Mouse (Mus musculus): ENCODE measurements around the gene Pcid2. TPM values are rescaled to one million over a fixed set of nuclear protein-coding genes. Genes with fewer than 3 reads are reported as not detected.

Gene Pcid2
- total and polyA plus RNA-seq, 3 experiments, result 50.1 to 90.6 (median 68.1) TPM

DNA sequence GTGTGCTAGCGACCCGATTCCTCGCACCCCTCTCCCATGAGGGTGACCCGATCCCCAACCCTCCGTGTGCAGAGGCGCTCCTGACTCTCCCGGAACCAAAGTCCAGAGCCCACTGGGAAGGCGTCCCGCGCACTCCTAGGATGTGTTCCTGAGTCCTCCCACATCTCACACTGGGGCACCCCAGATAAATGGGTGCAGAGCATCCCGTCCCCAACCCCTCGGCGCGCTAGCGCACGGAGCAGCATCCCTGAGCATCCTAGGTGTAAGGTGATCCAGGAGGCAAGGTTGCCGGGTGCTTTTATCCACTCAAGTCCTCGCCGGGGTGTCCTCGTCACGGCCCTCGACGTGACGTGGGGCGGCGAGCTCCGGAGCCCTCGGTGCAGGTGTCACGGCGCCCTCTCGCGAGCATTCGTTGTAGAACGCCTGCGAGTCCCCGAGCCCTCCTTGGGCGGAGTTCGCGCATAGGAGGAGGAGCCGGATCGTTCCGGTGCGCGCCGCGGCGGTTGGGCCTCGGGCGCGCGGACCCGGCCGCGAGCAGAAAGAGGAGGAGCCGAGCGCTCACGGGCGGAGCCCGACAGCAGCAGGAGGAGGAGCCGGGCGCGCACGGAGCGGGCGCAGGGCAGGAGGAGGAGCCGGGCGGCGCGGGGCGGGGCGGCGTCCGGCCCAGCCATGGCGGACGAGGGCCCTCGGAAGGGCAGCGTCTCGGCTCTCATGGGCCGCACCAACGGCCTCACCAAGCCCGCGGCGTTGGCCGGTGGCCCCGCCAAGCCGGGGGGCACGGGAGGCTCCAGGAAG, at the start of gene Pcid2, which contains the start of gene Cul4a (continued):
- TF ChIP-seq GABPA (IDR thresholded peaks at IDR 0.05; ENCODE audit: low read depth, low read length) (no peak), TAL1 (IDR thresholded peaks at IDR 0.05; ENCODE audit: low read length) (no peak), KAT2A (conservative IDR thresholded peaks at IDR 0.05; ENCODE audit: low read depth, low read length) (no peak; the same call in 1 of the 2 replicates), EP300 (IDR thresholded peaks at IDR 0.05; ENCODE audit: low read depth in 1 of 2, low read length in 2 of 2) (no peak; a peak in 1 of 4 replicates), POLR2AphosphoS2 (IDR thresholded peaks at IDR 0.05; ENCODE audit: low read length) (no peak; the same call in 1 of the 2 replicates)

- Histone ChIP-seq H3K79me2 (ENCODE audit: control insufficient read depth, insufficient read depth, low read length, poor library complexity) (peaks cover under 1% of the 10 kb centered on the region; the same call in 1 of the 2 replicates), H3K27me3 (ENCODE audit: control insufficient read depth in 1 of 2, insufficient read depth in 2 of 2, low read length in 2 of 2) (no peaks in the 10 kb centered on the region), H3K36me3 (ENCODE audit: control insufficient read depth in 1 of 2, insufficient read depth in 2 of 2, low read length in 2 of 2) (peaks cover 0 to under 1% of the 10 kb centered on the region in 2 experiments; a peak in 3 of 4 replicates), H3K9ac (ENCODE audit: control insufficient read depth, low read depth, low read length, poor library complexity, severe bottlenecking) (no peak overlapping the region), H3K4me3 (ENCODE audit: control insufficient read depth in 1 of 2, insufficient read depth in 1 of 2, low read depth in 2 of 2, low read length in 2 of 2) (no peak overlapping the region), H3K27ac (ENCODE audit: control insufficient read depth, low read depth, low read length) (no peak overlapping the region), H3K4me1 (ENCODE audit: control insufficient read depth in 1 of 2, insufficient read depth in 2 of 2, low read length in 2 of 2) (peaks cover 0 to 5% of the 10 kb centered on the region in 2 experiments; a peak in 2 of 4 replicates), H3K9me3 (replicated peaks; ENCODE audit: insufficient read depth, low read length) (no peaks in the 10 kb centered on the region)
- no peak for TF ChIP-seq POLR2AphosphoS2 (IDR thresholded peaks at IDR 0.05; ENCODE audit: low read length)
- no peak for TF ChIP-seq USF2 (IDR thresholded peaks at IDR 0.05; ENCODE audit: borderline replicate concordance in 1 of 2, insufficient read depth in 1 of 2, low read depth in 1 of 2, low read length in 2 of 2)
- no peak for TF ChIP-seq MXI1 (IDR thresholded peaks at IDR 0.05; ENCODE audit: low read depth, low read length)
- TF ChIP-seq GATA1 (IDR thresholded peaks at IDR 0.05; ENCODE audit: low read depth, low read length), result no peak
- TF ChIP-seq POLR2A (IDR thresholded peaks at IDR 0.05; ENCODE audit: control insufficient read depth in 1 of 2, insufficient read depth in 1 of 2, low read depth in 1 of 2, low read length in 2 of 2, poor library complexity in 1 of 2), result no peak
- TF ChIP-seq BHLHE40 (IDR thresholded peaks at IDR 0.05; ENCODE audit: borderline replicate concordance, low read depth, low read length), result no peak
- no peak for TF ChIP-seq EP300 (IDR thresholded peaks at IDR 0.05; ENCODE audit: low read depth in 1 of 2, low read length in 2 of 2)
- TF ChIP-seq CHD2 (IDR thresholded peaks at IDR 0.05; ENCODE audit: low read length), result no peak
- no peak for TF ChIP-seq MYB (IDR thresholded peaks at IDR 0.05; ENCODE audit: low read depth, low read length)
- no peak for TF ChIP-seq USF1 (IDR thresholded peaks at IDR 0.05; ENCODE audit: low read depth, low read length)
- TF ChIP-seq RCOR1 (IDR thresholded peaks at IDR 0.05; ENCODE audit: low read depth, low read length), result no peak
- no peak for TF ChIP-seq MYC (IDR thresholded peaks at IDR 0.05; ENCODE audit: low read depth, low read length)
- TF ChIP-seq SIN3A (IDR thresholded peaks at IDR 0.05; ENCODE audit: low read length), result no peak
- TF ChIP-seq CHD1 (IDR thresholded peaks at IDR 0.05; ENCODE audit: low read depth, low read length), result no peak
- DNase-seq (ENCODE audit: low read depth, low spot score), result no peak
Observed at GRCm38 (mm10) chr8:13154099-13154498, 48.8 kb upstream of the Pcid2 start.

DNA sequence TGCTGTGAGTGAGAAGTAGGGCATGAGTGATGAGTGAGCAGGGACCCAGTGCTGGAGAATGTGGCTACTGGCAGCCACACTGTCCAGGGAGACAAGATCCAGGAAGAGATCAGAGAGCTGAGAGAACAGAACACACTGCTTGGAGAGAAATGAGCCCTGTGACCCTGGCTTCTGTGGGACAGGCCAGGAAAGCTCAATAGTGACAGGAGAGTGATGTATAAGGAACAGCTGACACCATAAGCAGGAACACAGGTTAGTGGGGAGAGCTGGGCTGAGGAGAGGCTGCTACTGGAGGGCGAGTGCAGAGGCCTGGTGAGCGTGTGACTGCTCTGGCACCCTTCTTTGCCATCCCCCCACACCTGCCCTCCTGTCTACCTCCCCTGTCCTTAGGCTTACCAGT, 45.7 kb upstream of the Pcid2 start:
- Histone ChIP-seq H3K9ac (ENCODE audit: control insufficient read depth, low read depth, low read length, poor library complexity, severe bottlenecking) (no peak overlapping the region), H3K4me1 (ENCODE audit: control insufficient read depth in 1 of 2, insufficient read depth in 2 of 2, low read length in 2 of 2) (no peaks in the 10 kb centered on the region), H3K9me3 (replicated peaks; ENCODE audit: insufficient read depth, low read length) (no peaks in the 10 kb centered on the region), H3K27me3 (ENCODE audit: control insufficient read depth in 1 of 2, insufficient read depth in 2 of 2, low read length in 2 of 2) (no peaks in the 10 kb centered on the region), H3K79me2 (ENCODE audit: control insufficient read depth, insufficient read depth, low read length, poor library complexity) (no peaks in the 10 kb centered on the region), H3K27ac (ENCODE audit: control insufficient read depth, low read depth, low read length) (no peak overlapping the region), H3K4me3 (ENCODE audit: control insufficient read depth in 1 of 2, insufficient read depth in 1 of 2, low read depth in 2 of 2, low read length in 2 of 2) (no peak overlapping the region), H3K36me3 (ENCODE audit: control insufficient read depth in 1 of 2, insufficient read depth in 2 of 2, low read length in 2 of 2) (peaks cover 0 to 2% of the 10 kb centered on the region in 2 experiments; a peak in 2 of 4 replicates)
- DNase-seq (ENCODE audit: low read depth, low spot score), result no peak
- TF ChIP-seq UBTF (IDR thresholded peaks at IDR 0.05; ENCODE audit: borderline replicate concordance, insufficient read depth, low read depth, low read length) (no peak), TAL1 (IDR thresholded peaks at IDR 0.05; ENCODE audit: low read length) (no peak), TCF12 (IDR thresholded peaks at IDR 0.05; ENCODE audit: low read depth, low read length) (no peak), ZKSCAN1 (IDR thresholded peaks at IDR 0.05; ENCODE audit: low read depth, low read length) (no peak), KAT2A (conservative IDR thresholded peaks at IDR 0.05; ENCODE audit: low read depth, low read length) (no peak), JUND (IDR thresholded peaks at IDR 0.05; ENCODE audit: low read depth, low read length) (no peak)
